Mouse (Mus musculus): ENCODE data around the gene Pdhx.

DNA sequence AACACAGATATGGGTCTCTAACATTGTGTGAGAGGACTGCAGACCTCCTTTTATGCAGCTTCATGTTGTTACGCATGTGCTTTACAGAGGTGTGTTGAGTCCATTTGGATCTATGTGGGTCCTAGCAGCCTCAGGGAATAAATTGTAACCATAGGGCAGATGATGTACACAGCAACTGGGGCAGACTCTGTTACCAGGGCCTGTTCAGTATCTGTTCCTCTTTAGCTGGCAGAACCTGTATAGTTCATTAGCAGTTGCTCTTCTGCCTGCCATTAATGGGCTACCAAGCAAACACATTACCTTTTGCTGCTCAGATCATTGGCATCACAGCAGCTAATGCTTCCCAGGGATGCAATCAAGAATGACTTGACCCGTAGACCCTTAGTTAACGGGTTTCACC is 100.2 kb downstream of the Pdhx start:
- TF ChIP-seq CTCF (IDR thresholded peaks at IDR 0.05; ENCODE audit: low read depth) (no peak), EP300 (IDR thresholded peaks at IDR 0.05; ENCODE audit: low read depth) (no peak)

Data from liver, postnatal 0 days (tissue).